Mouse (Mus musculus) gastrocnemius, postnatal 14 days (tissue): ENCODE results near the gene Ucp3. TPM values are rescaled to one million over a fixed set of nuclear protein-coding genes. Genes with fewer than 3 reads are reported as not detected.

Experiments used
- DNase-seq: peaks from one replicate; pipeline ENCODE4 v3.0.0; 2021; ENCODE audit warnings: mixed read lengths
- intact Hi-C: fragments of 180-260 bp; cut with DNase I; formaldehyde crosslinking; loops from one replicate; pipeline ENCODE4 v1.15.1; 2025; ENCODE audit warnings: low total_unique reads
- total RNA-seq, 2 experiments: library from RNA; stranded (reverse); gene quantifications; 2 replicates each; pipeline ENCODE4 v1.2.3; 2021

The Ucp3 gene
- total RNA-seq, 2 experiments from 2014 or later, result 58.1 to 197 TPM

GRCm38 (mm10) chr7:100496791-100497190, 24.0 kb downstream of the Ucp3 start:
- intact Hi-C loops, result no loop called here
- DNase-seq, result no peak

GRCm38 (mm10) chr7:100497402-100497801, 24.6 kb downstream of the Ucp3 start:
- intact Hi-C loops, result no loop called here
- no peak for DNase-seq

- intact Hi-C loops, result no loop called here
- DNase-seq, result no peak
Measured at GRCm38 (mm10) chr7:100497982-100498381, 25.2 kb downstream of the Ucp3 start.

- no peak for DNase-seq
- intact Hi-C loops, result no loop called here
Measured at GRCm38 (mm10) chr7:100499465-100499864, 26.7 kb downstream of the Ucp3 start.

GRCm38 (mm10) chr7:100500276-100500977, 27.6 kb downstream of the Ucp3 start:
- intact Hi-C loops, result no loop called here
- no peak for DNase-seq

GRCm38 (mm10) chr7:100501027-100501843, 28.4 kb downstream of the Ucp3 start:
- intact Hi-C loops, result no loop called here
- DNase-seq, result no peak

- DNase-seq, result no peak
- intact Hi-C loops, result no loop called here
Measured at GRCm38 (mm10) chr7:100501844-100502373, 29.1 kb downstream of the Ucp3 start.

- intact Hi-C loops, result no loop called here
- no peak for DNase-seq
Measured at GRCm38 (mm10) chr7:100502374-100502922, 29.7 kb downstream of the Ucp3 start.

- no peak for DNase-seq
Measured at GRCm38 (mm10) chr7:100503076-100503475, 30.3 kb downstream of the Ucp3 start.

GRCm38 (mm10) chr7:100504740-100505487, 32.1 kb downstream of the Ucp3 start:
- no peak for DNase-seq
- intact Hi-C loops, result no loop called here

More at GRCm38 (mm10) chr7:100503076-100503475, 30.3 kb downstream of the Ucp3 start:
- intact Hi-C loops, result no loop called here

GRCm38 (mm10) chr7:100506494-100506893, 33.7 kb downstream of the Ucp3 start:
- intact Hi-C loops, result no loop called here
- DNase-seq, result no peak

GRCm38 (mm10) chr7:100508670-100509069, 35.9 kb downstream of the Ucp3 start:
- no peak for DNase-seq
- intact Hi-C loops, result no loop called here

- no peak for DNase-seq
- intact Hi-C loops, result no loop called here
Measured at GRCm38 (mm10) chr7:100511602-100512001, 38.8 kb downstream of the Ucp3 start.

GRCm38 (mm10) chr7:100514573-100514972, 41.8 kb downstream of the Ucp3 start, which contains the start of gene Dnajb13:
Dnajb13 (minus strand) TSS chr7:100514960.
- DNase-seq, result no peak
- intact Hi-C loops, result no loop called here

- DNase-seq, result no peak
- intact Hi-C loops, result loop anchor here (5.0 kb wide), 1 partner anchor 162 kb away; no protein-coding TSS in a partner anchor
Measured at GRCm38 (mm10) chr7:100520204-100520603, 47.4 kb downstream of the Ucp3 start.

GRCm38 (mm10) chr7:100520663-100521285, 48.0 kb downstream of the Ucp3 start:
- DNase-seq, result peak; percentile 78
- intact Hi-C loops, result loop anchor here (5.0 kb wide), 1 partner anchor 162 kb away; no protein-coding TSS in a partner anchor

GRCm38 (mm10) chr7:100522222-100522621, 49.4 kb downstream of the Ucp3 start:
- intact Hi-C loops, result loop anchor here (5.0 kb wide), 1 partner anchor 160 kb away; no protein-coding TSS in a partner anchor
- DNase-seq, result no peak

GRCm38 (mm10) chr7:100524669-100525068, 51.9 kb downstream of the Ucp3 start:
- no peak for DNase-seq
- intact Hi-C loops, result loop anchor here (5.0 kb wide), 1 partner anchor 158 kb away; no protein-coding TSS in a partner anchor

- no peak for DNase-seq
- intact Hi-C loops, result loop anchor here (10.0 kb wide), 1 partner anchor 54 kb away; no protein-coding TSS in a partner anchor
Measured at GRCm38 (mm10) chr7:100530766-100531165, 58.0 kb downstream of the Ucp3 start.
